Mouse (Mus musculus) myocyte (in vitro differentiated cells): ENCODE results near the gene H2al2a. TPM values are rescaled to one million over a fixed set of nuclear protein-coding genes. Genes with fewer than 3 reads are reported as not detected.
A peak's percentile ranks its signal among the peaks of the same experiment; 100 is the strongest.

Source experiments
- H3K27me3 ChIP-seq: one replicate; pipeline ENCODE4 v1.6.1; 2011; ENCODE audit not compliant: control insufficient read depth, insufficient read depth, insufficient read length
- H3K36me3 ChIP-seq: one replicate; pipeline ENCODE4 v1.6.1; 2011; ENCODE audit not compliant: control insufficient read depth, insufficient read depth
- H3K4me2 ChIP-seq: one replicate; pipeline ENCODE4 v1.6.1; 2011; ENCODE audit warnings: low read depth, control low read depth
- H3K4me3 ChIP-seq: one replicate; pipeline ENCODE4 v1.5.1; 2011; ENCODE audit warnings: mild to moderate bottlenecking, control low read depth, moderate library complexity
- H3K79me2 ChIP-seq: one replicate; pipeline ENCODE4 v1.6.1; 2011; ENCODE audit not compliant: control insufficient read depth, insufficient read depth
- H3ac ChIP-seq: one replicate; pipeline ENCODE4 v1.6.1; 2011; ENCODE audit not compliant: control insufficient read depth, insufficient read length
- CEBPB ChIP-seq: IDR thresholded peaks from 2 replicates; pipeline ENCODE4 v1.6.1; 2011; ENCODE audit warnings: mild to moderate bottlenecking, moderate library complexity; ENCODE audit not compliant: poor library complexity, insufficient read depth, severe bottlenecking
- E2F4 ChIP-seq: IDR thresholded peaks from one replicate; pipeline ENCODE4 v1.6.1; 2011; ENCODE audit warnings: mild to moderate bottlenecking, control low read depth, moderate library complexity; ENCODE audit not compliant: insufficient read depth
- MAX ChIP-seq: IDR thresholded peaks from one replicate; pipeline ENCODE4 v1.6.1; 2011; ENCODE audit warnings: low read depth, mild to moderate bottlenecking, control low read depth
- MYOD1 ChIP-seq, 3 experiments: IDR thresholded peaks; one replicate each; pipeline ENCODE4 v1.6.1; 2011; ENCODE audit warnings: control low read depth in 2 of 3, low read depth in 2 of 3, mild to moderate bottlenecking in 2 of 3, moderate library complexity in 1 of 3; ENCODE audit not compliant: insufficient read length in 2 of 3, control insufficient read depth in 1 of 3
- MYOG ChIP-seq, 3 experiments: IDR thresholded peaks; one replicate each; pipeline ENCODE4 v1.6.1; 2011; ENCODE audit warnings: control low read depth in 2 of 3, low read depth in 2 of 3, mild to moderate bottlenecking in 2 of 3; ENCODE audit not compliant: insufficient read length in 2 of 3, control insufficient read depth in 1 of 3, insufficient read depth in 1 of 3
- POLR2A ChIP-seq: IDR thresholded peaks from one replicate; pipeline ENCODE4 v1.6.1; 2011; ENCODE audit warnings: low read depth, mild to moderate bottlenecking, control low read depth, moderate library complexity; ENCODE audit not compliant: insufficient read length
- POLR2AphosphoS2 ChIP-seq: IDR thresholded peaks from one replicate; pipeline ENCODE4 v1.6.1; 2011; ENCODE audit warnings: low read depth, control low read depth; ENCODE audit not compliant: insufficient read length
- REST ChIP-seq: IDR thresholded peaks from one replicate; pipeline ENCODE4 v1.6.1; 2011; ENCODE audit warnings: mild to moderate bottlenecking, control low read depth, moderate library complexity; ENCODE audit not compliant: insufficient read depth, insufficient read length
- SRF ChIP-seq: IDR thresholded peaks from one replicate; pipeline ENCODE4 v1.6.1; 2011; ENCODE audit warnings: low read depth; ENCODE audit not compliant: control insufficient read depth, insufficient read length
- TCF12 ChIP-seq: IDR thresholded peaks from one replicate; pipeline ENCODE4 v1.6.1; 2011; ENCODE audit warnings: mild to moderate bottlenecking, control low read depth; ENCODE audit not compliant: poor library complexity, insufficient read depth, severe bottlenecking
- TCF3 ChIP-seq: IDR thresholded peaks from one replicate; pipeline ENCODE4 v1.6.1; 2011; ENCODE audit warnings: low read depth, control low read depth; ENCODE audit not compliant: insufficient read length
- USF1 ChIP-seq: IDR thresholded peaks from one replicate; pipeline ENCODE4 v1.6.1; 2011; ENCODE audit warnings: low read depth, mild to moderate bottlenecking, control low read depth, moderate library complexity
- polyA plus RNA-seq: library from polyadenylated mRNA; unstranded; fragments of >200 nt; fragmentation: generic; extraction: Trizol; gene quantifications from one replicate; pipeline ENCODE4 v1.2.1, GENCODE M21; 2012; ENCODE audit warnings: missing spikeins

H2al2a gene
- polyA plus RNA-seq, 1 experiment: not detected

DNA sequence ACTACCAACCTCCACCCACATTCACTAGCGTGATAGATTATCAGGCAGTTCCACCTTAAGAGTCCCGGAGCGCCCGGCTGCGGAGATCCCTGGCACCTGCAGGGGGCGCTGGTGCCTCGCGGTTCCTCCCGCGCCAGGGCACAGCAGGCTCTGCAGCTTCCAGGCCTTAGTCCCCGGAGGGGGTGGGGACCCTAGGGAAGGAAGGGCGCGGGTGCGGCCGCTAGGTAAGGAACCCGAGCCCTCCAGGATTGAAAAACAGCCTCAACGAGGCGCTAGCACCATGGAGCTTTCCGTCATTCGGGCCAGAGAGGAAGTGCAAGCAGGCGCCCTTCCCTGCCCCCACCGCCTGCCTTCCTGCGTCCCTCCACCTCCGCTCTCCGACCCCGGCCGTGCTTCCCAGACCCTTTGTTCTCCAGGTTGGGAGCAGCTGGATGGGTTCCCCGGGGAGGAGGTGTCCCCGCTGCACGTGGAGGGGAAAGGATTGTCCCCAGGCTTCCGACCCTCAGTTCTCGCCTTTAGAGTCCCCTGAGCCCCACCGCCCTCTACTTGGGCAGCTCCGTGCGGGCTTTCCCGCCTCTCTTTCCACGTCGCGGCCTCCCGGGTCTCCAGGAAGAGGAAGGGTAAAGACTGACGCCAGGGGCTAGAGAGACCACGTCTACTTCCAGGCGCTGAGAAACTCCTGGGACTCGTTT lies 30.8 kb upstream of the H2al2a start:
- peak overlapping the region; percentile 42 for H3ac ChIP-seq
- peak overlapping the region; percentile 86 for H3K4me3 ChIP-seq
- TF ChIP-seq MYOD1 (IDR thresholded peaks at IDR 0.05; ENCODE audit: control insufficient read depth in 1 of 3, insufficient read length in 2 of 3, low read depth in 2 of 3) (peak in 1 of 3 experiments; percentile 27), CEBPB (no peak), POLR2A (peak; percentile 33), MYOG (IDR thresholded peaks at IDR 0.05; ENCODE audit: control insufficient read depth in 1 of 3, insufficient read depth in 1 of 3, insufficient read length in 2 of 3, low read depth in 2 of 3) (peak in 1 of 3 experiments; percentile 47)
- no peaks in the 10 kb centered on the region for H3K79me2 ChIP-seq
- no peaks in the 10 kb centered on the region for H3K27me3 ChIP-seq
- H3K36me3 ChIP-seq: no peaks in the 10 kb centered on the region
- H3K4me2 ChIP-seq: peak overlapping the region; percentile 78

DNA sequence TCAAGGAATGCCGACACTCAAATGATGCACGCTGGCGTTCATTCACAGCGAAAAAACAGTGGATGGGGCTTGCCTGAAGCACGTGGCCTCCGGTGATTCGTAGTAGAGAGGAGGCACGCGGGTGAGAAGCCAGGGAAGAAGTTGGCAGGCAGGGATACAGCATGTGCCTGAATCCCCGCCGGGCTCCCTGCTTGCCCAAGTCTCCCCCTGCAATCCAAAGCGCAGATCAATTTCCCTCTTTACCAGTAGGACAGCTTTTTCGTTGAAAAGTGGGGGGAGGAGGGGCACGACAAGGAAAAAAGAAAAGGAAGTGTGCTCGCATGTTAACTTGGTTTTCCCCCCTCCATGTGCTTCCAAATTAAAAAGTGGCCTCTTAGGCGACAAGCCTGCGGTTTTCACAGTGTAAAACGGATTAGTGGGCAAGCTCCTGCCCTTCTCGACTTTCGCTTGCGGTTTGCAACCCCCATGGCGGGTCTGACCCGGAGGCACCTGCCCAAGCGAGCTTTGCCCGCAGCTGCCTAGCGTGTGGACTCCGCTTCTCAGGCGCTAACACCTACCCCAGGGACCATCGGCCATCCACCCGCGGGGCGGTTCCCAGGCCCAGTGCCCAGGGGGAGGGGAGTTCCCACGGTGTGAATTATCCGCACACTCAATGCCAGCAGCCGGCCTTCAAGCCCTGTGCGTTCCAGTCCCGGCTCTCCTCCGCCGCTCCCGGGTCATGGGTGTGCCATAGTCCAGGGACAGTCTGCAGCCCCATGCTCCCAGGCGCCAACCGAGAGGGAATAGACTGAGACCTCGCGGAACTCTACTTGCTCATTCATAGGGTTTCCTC lies 29.6 kb upstream of the H2al2a start:
- Histone ChIP-seq H3K36me3 (no peaks in the 10 kb centered on the region), H3K4me2 (peak overlapping the region; percentile 78), H3K4me3 (no peak overlapping the region), H3K27me3 (no peaks in the 10 kb centered on the region), H3K79me2 (no peaks in the 10 kb centered on the region), H3ac (no peak overlapping the region)
- TF ChIP-seq POLR2AphosphoS2: no peak
- peak in 2 of 3 experiments; percentile 65 to 78 for TF ChIP-seq MYOD1 (IDR thresholded peaks at IDR 0.05; ENCODE audit: control insufficient read depth in 1 of 3, insufficient read length in 2 of 3, low read depth in 2 of 3)
- TF ChIP-seq CEBPB: no peak
- TF ChIP-seq SRF: no peak
- TF ChIP-seq USF1: no peak
- peak; percentile 67 for TF ChIP-seq TCF3
- no peak for TF ChIP-seq TCF12
- TF ChIP-seq POLR2A: no peak
- TF ChIP-seq MYOG (IDR thresholded peaks at IDR 0.05; ENCODE audit: control insufficient read depth in 1 of 3, insufficient read depth in 1 of 3, insufficient read length in 2 of 3, low read depth in 2 of 3): peak in 2 of 3 experiments; percentile 61 to 93
- no peak for TF ChIP-seq E2F4
- TF ChIP-seq MAX: no peak
- no peak for TF ChIP-seq REST

GRCm38 (mm10) chr2:18025781-18026115 lies 29.0 kb upstream of the H2al2a start:
- Histone ChIP-seq H3K4me3 (no peak overlapping the region), H3ac (no peak overlapping the region), H3K27me3 (no peaks in the 10 kb centered on the region), H3K4me2 (no peak overlapping the region), H3K36me3 (no peaks in the 10 kb centered on the region), H3K79me2 (no peaks in the 10 kb centered on the region)
- TF ChIP-seq MYOG (IDR thresholded peaks at IDR 0.05; ENCODE audit: control insufficient read depth in 1 of 3, insufficient read depth in 1 of 3, insufficient read length in 2 of 3, low read depth in 2 of 3) (no peak), USF1 (no peak), MAX (no peak), POLR2AphosphoS2 (no peak), MYOD1 (IDR thresholded peaks at IDR 0.05; ENCODE audit: control insufficient read depth in 1 of 3, insufficient read length in 2 of 3, low read depth in 2 of 3) (no peak), CEBPB (no peak), REST (no peak), TCF3 (no peak)

DNA sequence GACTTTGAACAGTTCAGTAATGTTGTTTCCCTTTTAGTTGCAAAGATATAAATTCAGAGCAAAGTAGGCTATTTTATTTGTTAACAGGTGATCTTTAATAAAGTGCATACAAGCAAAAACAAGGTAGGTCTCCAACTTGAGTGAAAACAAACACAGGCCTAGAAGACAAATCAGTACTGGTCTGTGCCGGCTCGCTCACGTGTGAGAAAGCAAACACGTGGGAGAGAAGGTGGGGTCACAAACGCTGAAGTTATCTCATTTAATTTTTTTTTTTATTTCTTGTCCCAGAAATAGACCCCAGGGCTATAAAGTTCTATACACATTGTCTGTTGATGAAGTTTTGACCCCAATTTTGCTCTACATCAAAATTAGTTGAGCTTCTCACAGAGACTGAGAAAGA lies 28.4 kb upstream of the H2al2a start:
- H3K4me2 ChIP-seq: no peak overlapping the region
- H3K4me3 ChIP-seq: no peak overlapping the region
- H3ac ChIP-seq: no peak overlapping the region
- no peaks in the 10 kb centered on the region for H3K79me2 ChIP-seq
- H3K27me3 ChIP-seq: no peaks in the 10 kb centered on the region
- TF ChIP-seq CEBPB (no peak), POLR2AphosphoS2 (no peak), SRF (no peak), TCF3 (no peak), MYOG (IDR thresholded peaks at IDR 0.05; ENCODE audit: control insufficient read depth in 1 of 3, insufficient read depth in 1 of 3, insufficient read length in 2 of 3, low read depth in 2 of 3) (no peak)
- no peaks in the 10 kb centered on the region for H3K36me3 ChIP-seq

- H3K79me2 ChIP-seq: no peaks in the 10 kb centered on the region
- TF ChIP-seq MAX (no peak), POLR2AphosphoS2 (no peak), REST (no peak), MYOD1 (IDR thresholded peaks at IDR 0.05; ENCODE audit: control insufficient read depth in 1 of 3, insufficient read length in 2 of 3, low read depth in 2 of 3) (no peak), USF1 (no peak), E2F4 (no peak), TCF3 (no peak), CEBPB (no peak), SRF (no peak), TCF12 (no peak), MYOG (IDR thresholded peaks at IDR 0.05; ENCODE audit: control insufficient read depth in 1 of 3, insufficient read depth in 1 of 3, insufficient read length in 2 of 3, low read depth in 2 of 3) (no peak), POLR2A (no peak)
- H3K4me2 ChIP-seq: no peak overlapping the region
- no peak overlapping the region for H3K4me3 ChIP-seq
- H3ac ChIP-seq: no peak overlapping the region
- H3K27me3 ChIP-seq: no peaks in the 10 kb centered on the region
- no peaks in the 10 kb centered on the region for H3K36me3 ChIP-seq
Measured at GRCm38 (mm10) chr2:18022886-18023285, 26.1 kb upstream of the H2al2a start.
